Mouse (Mus musculus): Measurements from ENCODE around the gene Gas8.
"Not testable (repeated sequence)": the region's sequence is repeated elsewhere in the genome, so short reads cannot be mapped to it uniquely, and the experiment has no call there.

DNA sequence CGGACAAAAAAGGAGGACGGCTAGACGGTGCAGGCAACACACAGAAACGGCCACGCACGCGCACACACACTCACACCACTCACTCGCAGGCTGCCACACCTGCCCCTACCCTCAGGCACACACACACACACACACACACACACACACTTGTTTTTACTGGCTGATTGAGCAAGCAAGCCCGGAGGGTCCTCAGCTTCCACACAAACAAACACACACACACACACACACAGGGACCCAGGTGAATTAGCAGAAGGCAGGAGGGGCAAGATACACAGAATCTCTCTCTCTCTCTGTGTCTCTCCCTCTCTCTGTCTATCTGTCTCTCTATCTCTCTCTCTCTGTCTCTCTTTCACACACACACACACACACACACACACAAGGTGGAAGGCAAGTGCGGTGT, 56.8 kb downstream of the Gas8 start:
- not testable (repeated sequence) for TF ChIP-seq POLR2A (IDR thresholded peaks at IDR 0.05; ENCODE audit: borderline replicate concordance, extremely low read depth, insufficient read depth, insufficient read length, poor library complexity, severe bottlenecking); CTCF (IDR thresholded peaks at IDR 0.05; ENCODE audit: borderline replicate concordance, extremely low read depth, insufficient read depth, insufficient read length)

Measured in brain, embryonic 14.5 days (tissue).